Mouse (Mus musculus): ENCODE data around the gene Lbhd2. TPM values are rescaled to one million over a fixed set of nuclear protein-coding genes. Genes with fewer than 3 reads are reported as not detected.

Gene Lbhd2
- total RNA-seq, 2 experiments from 2014 or later = not detected

DNA sequence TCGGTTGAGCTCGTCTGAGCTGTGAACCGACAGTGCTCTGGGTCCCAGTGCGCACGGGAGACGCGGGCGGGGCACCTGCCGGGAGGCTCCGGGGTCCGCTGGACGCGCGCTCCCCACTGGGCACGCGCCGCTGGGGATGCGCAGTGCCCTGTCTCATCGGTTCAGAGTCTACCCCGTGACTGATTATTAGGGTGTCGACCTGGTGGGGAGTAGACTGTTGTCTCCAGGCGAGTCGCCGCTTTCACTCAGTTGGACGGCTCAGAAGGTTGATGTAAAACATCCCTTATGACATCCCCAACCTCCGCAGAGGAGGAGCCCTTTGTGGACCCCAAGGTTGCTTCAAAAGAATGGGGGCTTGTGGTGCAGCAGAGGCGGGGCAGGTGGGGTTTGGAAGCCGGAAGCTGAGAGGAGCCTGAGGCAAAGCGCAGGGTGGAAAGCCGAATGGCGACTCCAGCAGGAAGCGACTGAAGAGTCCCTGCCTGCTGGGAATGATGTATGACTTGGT, 28.6 kb upstream of the Lbhd2 start:
- peak overlapping the region; percentile 77 for H3K4me3 ChIP-seq
- DNase-seq = peak; percentile 59
- TF ChIP-seq CTCF (IDR thresholded peaks at IDR 0.05) = no peak
- H3K27ac ChIP-seq = peak overlapping the region; percentile 99
- intact Hi-C loops (cut with DNase I) = no loop called here

DNA sequence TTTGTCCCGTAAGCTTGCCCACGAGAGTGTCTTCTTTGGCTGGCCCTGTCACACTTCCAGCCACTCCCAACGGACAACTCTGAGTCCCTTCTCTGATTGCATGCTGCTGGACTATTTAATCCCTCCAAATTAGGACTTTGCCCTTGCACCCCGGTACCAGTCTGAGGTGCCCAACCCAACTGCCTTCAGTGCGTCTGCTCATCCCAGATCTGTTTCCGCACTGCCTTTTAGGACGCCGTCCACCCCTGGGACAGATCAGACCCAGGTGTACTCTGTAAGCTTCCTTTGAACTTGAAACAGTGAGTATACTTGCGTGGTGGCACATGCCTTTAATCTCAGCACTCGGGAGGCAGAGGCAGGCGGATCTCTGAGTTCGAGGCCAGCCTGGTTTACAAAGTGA, 27.8 kb upstream of the Lbhd2 start:
- no peak for TF ChIP-seq CTCF (IDR thresholded peaks at IDR 0.05)
- Histone ChIP-seq H3K4me3 (peak overlapping the region; percentile 77), H3K27ac (peak overlapping the region; percentile 99)
- DNase-seq = no peak
- intact Hi-C loops (cut with DNase I) = no loop called here

DNA sequence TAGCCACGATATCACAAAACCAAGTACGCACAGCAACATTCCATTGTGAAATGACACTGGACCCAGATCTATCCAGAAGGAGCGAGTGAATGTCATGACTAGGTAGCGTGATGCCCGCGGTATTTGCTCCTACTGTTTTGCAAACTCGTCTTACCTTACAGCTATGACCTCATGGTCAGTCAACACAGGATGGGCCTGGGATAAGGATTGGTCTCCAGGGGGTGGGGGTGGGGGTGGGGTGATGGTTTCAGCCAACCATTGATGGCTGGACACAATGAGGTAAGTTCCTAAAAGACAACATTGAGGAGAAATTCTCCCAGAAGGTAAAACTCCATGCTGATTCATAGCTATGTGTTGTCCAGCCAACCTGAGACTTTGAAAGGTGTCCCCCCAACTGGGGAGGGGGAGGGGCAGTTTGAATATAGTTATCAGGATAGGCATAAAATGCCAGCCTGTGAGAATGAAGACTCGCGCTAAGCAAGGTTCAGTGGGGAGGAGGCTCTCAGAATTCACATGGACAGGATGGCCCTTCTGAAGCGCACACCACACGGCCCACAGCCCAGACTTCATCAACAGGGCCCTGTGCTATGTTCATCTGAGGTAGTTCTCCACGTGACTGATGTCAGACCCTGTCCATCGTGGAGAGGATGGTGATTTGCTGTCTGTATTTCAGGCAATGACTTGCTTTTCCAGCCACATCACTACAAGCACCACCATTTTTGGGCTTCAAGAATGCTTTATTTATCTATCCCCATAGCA, 20.5 kb upstream of the Lbhd2 start:
- H3K27ac ChIP-seq = peak overlapping the region; percentile 75
- DNase-seq = no peak

DNA sequence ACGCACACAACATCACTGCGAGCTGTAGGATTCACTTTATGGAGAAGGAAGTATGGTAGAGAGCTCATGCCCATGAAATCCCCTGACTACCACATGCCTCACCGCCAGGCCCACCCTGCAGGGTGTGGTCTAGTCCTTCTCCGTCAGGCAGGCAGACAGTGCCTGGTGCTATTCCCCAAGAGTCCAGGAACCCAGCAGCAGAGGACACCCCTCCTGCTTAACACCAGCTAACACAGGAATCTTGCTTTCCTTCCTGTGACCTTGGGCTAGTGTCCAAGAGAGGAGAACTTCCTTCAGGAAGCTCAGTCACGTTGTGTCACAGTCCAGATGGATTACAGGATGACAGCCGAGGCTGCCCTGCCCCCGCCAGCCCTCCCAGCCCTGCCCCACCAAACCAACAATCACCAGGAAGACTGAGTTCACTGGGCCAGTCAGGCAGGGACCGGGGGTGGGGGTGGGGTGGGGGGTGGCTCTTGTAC, 19.9 kb upstream of the Lbhd2 start:
- DNase-seq = peak; percentile 36
- TF ChIP-seq CTCF (IDR thresholded peaks at IDR 0.05) = no peak
- Histone ChIP-seq H3K4me3 (no peak overlapping the region), H3K27ac (peak overlapping the region; percentile 75)
- intact Hi-C loops (cut with DNase I) = no loop called here

More for the DNA sequence above, 20.5 kb upstream of the Lbhd2 start:
- TF ChIP-seq CTCF (IDR thresholded peaks at IDR 0.05) = no peak
- no peak overlapping the region for H3K4me3 ChIP-seq
- intact Hi-C loops (cut with DNase I) = no loop called here

DNA sequence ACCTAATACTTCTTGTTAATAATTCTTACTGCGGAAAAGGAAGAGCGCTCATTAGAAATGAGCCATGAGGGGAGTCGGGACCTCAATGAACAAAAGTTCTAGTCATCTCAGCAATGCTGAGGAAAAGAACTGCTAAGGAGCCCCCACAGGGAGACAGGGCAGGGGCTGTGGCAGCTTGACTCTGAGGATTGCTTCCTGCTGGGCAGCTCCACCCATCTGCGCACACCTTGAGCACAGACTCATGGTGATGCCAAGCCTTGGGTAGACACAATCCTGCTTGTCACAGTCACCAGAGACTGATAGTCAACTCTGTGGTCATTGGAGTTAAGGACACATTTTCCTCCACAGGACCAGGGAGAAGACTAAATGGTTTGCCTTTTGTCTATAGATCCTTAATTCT, 19.5 kb upstream of the Lbhd2 start:
- H3K27ac ChIP-seq = peak overlapping the region; percentile 72
- intact Hi-C loops (cut with DNase I) = no loop called here
- DNase-seq = no peak

DNA sequence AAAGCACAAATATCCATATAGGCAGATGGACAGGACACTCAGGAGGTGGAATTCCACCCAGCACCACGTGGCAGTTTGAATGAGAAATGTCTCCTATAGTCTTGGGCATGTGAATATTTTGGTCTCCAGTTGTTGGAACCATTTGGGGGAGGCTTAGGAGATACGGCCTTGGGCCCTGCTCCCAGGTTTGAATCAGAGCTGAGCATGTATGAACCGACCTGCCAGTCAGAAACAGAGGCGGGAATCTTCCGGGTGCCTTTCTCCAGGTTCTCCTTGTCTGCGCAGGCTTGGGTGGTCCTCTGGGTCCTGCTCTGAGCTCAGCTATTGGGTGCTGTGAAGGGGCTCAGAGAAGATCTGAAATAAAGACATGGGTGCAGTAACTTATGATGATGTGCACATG, 12.6 kb upstream of the Lbhd2 start:
- Histone ChIP-seq H3K4me3 (no peak overlapping the region), H3K27ac (no peak overlapping the region)
- no peak for DNase-seq
- no peak for TF ChIP-seq CTCF (IDR thresholded peaks at IDR 0.05)
- intact Hi-C loops (cut with DNase I) = no loop called here

More for the DNA sequence above, 19.5 kb upstream of the Lbhd2 start:
- no peak for TF ChIP-seq CTCF (IDR thresholded peaks at IDR 0.05)
- H3K4me3 ChIP-seq = no peak overlapping the region; the same call in 1 of the 2 replicates

DNA sequence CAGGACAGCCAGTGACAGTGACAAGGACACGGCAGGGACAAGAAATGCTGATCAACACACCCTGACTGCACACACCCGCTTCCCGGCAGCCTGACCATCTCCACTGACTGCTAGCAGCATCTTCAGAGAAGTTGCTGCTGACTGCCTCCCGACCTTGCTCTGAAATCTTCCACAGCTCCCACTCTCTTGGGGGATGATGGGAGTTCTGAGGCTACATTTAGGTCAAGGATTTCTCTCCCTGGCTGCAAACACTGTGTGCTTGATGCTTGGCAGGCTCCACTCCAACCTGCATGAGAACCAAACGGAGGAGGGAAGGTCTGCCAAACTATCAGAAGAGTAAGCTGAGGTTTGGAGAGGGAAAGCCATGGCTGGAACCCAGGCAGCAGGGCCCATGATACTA, 9.6 kb upstream of the Lbhd2 start:
- Histone ChIP-seq H3K27ac (no peak overlapping the region), H3K4me3 (no peak overlapping the region)
- intact Hi-C loops (cut with DNase I) = no loop called here
- no peak for TF ChIP-seq CTCF (IDR thresholded peaks at IDR 0.05)
- DNase-seq = no peak

DNA sequence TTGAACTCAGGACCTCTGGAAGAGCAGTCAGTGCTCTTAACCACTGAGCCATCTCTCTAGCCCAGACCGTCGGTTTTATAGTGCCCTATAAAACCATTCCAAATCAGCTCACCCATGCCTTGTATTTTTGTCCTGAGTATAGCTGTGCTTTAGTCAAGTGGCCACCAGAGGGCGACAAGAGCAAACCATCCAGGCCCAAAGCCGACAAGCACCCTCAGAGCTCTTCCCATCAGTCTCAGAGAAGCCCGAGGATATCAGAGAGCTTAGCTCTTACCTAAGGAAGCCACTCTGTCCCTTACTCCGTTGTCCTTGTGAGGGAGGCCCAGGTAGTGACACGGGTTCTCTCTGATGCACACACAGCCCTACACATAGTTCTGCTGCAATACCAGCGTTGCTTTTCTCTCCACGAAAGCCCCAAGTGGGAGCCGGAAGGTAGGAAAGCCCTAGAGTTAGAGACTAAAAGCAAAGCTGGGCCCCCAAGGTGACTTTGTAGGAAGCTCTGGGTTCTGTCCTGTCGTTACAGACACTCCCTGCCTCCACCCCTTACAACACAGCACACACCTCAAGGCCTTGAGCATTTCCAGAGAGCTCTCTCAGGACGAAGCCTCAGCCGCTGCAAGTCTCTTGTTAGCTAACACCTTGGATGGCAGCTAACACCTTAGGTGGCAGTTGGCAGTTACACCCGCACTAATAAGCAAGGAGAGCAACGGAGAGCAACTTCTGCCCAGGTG, 5.0 kb upstream of the Lbhd2 start:
- no peak overlapping the region; the same call in 1 of the 2 replicates for H3K4me3 ChIP-seq
- no peak overlapping the region for H3K27ac ChIP-seq
- peak; percentile 82 for DNase-seq
- peak; percentile 91 for TF ChIP-seq CTCF (IDR thresholded peaks at IDR 0.05)
- intact Hi-C loops (cut with DNase I) = loop anchor here (1.0 kb wide), 1 partner anchor 12 kb away; no protein-coding TSS in a partner anchor

DNA sequence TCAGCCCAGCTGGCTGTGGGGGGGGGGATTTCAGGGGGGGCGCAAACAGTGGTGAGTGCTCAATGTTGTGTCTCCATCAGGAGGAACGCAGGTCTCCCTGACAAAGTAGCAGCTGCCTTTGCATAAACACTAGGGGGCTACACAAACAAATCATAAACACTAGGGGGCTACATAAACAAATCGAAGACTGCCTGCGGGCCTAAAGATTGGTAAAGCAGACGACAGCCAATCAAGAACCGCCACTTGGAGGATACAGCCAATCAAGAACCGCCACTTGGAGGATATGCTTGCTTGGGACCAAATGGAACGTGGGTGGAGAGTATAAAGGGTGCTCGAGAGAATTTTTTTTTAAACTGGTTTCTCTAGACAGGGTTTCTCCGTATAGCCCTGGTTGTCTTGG, 1.7 kb upstream of the Lbhd2 start:
- no peak overlapping the region for H3K27ac ChIP-seq
- H3K4me3 ChIP-seq = no peak overlapping the region
- TF ChIP-seq CTCF (IDR thresholded peaks at IDR 0.05) = no peak
- no peak for DNase-seq
- intact Hi-C loops (cut with DNase I) = no loop called here

DNA sequence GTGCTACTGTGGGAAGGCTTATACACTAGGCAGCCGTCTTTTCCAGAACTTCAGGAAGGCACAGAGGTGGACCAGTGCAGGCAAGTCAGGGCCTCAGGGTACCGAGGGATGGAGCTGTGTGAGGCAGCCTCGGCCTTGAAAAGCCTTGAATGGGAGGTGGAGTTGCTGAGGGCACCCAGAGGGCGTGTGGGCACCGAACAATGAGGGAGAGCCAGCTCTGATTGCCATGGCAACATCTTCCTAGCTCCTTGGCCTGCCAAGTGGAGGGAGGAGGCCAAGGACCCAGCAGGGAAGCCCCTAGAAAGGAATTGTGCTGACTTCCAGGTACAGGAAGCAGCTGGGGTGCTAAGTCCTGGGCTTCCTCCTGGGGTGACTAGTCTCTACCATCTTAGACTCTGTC, 3.0 kb downstream of the Lbhd2 start:
- intact Hi-C loops (cut with DNase I) = no loop called here
- Histone ChIP-seq H3K4me3 (no peak overlapping the region), H3K27ac (no peak overlapping the region)
- no peak for TF ChIP-seq CTCF (IDR thresholded peaks at IDR 0.05)
- DNase-seq = no peak

DNA sequence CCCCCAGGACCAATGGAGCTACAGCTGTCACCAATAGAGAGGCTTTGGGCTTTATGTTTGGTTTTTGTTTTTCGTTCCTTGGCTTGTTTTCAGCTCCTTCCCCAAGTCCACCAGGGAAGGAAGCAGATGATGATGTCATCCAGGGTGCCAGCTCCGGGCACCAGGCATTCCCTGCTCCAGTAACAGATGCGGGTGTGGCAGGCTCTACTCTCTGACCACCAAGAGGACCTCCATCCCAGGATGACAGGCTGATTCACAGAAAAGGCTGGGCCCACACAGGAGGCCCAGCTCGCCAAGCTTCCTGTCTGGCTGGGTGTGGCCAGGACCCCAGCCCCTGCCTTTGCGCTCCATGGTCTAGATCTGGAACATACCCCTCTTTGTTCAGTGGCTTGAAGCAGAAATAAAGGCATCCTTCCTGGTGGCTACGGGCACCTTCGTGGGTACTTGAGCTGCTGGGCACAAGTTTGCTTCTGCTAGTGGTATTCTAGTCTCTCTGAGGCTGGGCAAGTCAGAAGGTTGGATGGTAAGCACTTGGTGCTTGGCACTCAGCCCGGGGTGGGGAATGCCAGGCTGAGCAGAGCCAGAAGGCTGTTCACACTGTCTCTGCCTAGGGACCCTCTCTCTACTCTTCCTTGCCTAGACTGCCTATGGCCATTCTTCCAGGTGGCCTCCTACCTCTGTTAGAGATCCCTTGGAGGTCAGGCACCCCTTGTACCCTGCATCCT, 5.2 kb downstream of the Lbhd2 start:
- no peak for DNase-seq
- H3K27ac ChIP-seq = no peak overlapping the region
- intact Hi-C loops (cut with DNase I) = loop anchor here (5.0 kb wide), 1 partner anchor 139 kb away; the partner anchor contains the start of gene Amn
- no peak for TF ChIP-seq CTCF (IDR thresholded peaks at IDR 0.05)
- no peak overlapping the region for H3K4me3 ChIP-seq

DNA sequence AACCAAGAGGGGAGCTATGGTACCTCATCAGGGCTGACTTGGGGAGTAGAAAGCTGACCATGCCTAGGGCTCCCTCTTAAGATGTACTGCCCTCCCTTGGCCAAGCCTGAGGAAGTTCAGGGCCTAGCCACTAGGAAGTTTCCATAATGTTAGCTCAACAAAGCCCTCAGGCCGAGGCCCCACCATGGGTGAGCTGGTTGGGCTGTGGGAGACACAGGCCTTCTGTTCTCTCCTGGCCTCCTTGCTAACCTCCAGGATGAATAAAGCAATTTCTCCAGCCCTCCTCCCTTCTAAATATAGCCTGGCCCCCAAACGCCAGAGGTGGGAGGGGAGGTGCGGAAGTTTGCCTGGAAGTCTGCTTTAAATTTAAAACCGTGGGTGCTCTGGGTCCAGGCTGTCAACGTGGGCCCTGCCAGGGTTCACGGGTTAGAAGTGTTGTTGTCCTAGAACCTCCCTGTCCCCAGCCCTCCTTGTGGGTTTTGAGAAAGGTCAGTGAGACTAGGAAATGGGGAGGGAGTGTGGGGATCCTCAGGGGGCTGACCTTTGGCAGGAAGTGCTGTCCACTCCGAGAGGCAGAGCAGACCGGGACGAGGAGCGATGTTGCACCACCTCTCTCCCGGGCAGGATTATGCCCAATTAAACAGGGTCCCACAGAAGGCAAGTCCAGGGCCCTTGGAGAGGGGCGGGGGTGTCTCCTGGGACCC, 6.1 kb downstream of the Lbhd2 start:
- DNase-seq = no peak
- intact Hi-C loops (cut with DNase I) = loop anchor here (1.0 to 5.0 kb wide), 2 partner anchors 11 to 140 kb away; partner anchors contain the start of gene Amn
- peak overlapping the region; percentile 79 for H3K27ac ChIP-seq

More for the DNA sequence above, 6.1 kb downstream of the Lbhd2 start:
- H3K4me3 ChIP-seq = peak overlapping the region; percentile 65
- peak; percentile 9; the same call in 1 of the 2 replicates for TF ChIP-seq CTCF (IDR thresholded peaks at IDR 0.05)

All from gastrocnemius, adult 2 months (tissue).